Mouse (Mus musculus) heart, adult 2 months (tissue): ENCODE results near the gene Plekhb1.

Experiments
- CTCF ChIP-seq: fragments of 200-600 bp; IDR thresholded peaks from 2 replicates; pipeline ENCODE4 v1.8.1; 2022; ENCODE audit warnings: antibody characterized with exemption, mild to moderate bottlenecking, moderate library complexity
- EP300 ChIP-seq: fragments of 200-500 bp; IDR thresholded peaks from 2 replicates; pipeline ENCODE4 v1.6.1; 2011; ENCODE audit warnings: low read depth, low read length, control low read depth; ENCODE audit not compliant: insufficient read depth
- POLR2A ChIP-seq: fragments of 200-500 bp; IDR thresholded peaks from 2 replicates; pipeline ENCODE4 v1.6.1; 2011; ENCODE audit warnings: mild to moderate bottlenecking, low read depth, low read length, control low read depth; ENCODE audit not compliant: insufficient read depth

GRCm38 (mm10) chr7:100678948-100679880, 17.0 kb upstream of the Plekhb1 start:
- TF ChIP-seq EP300 (no peak), CTCF (no peak), POLR2A (no peak)
